Mouse (Mus musculus) mouse trophoblast stem cell (cell line): ENCODE measurements around the gene Adck2.

Source experiments
- in situ Hi-C, 2 experiments: fragments of 300-500 bp; cut with MseI, MboI; formaldehyde crosslinking; loops; 2 replicates in 1 of 2; 3 replicates in 1 of 2; pipeline ENCODE4 v1.15.1; 2025

The Adck2 gene

GRCm38 (mm10) chr6:39611296-39611695 is 37.6 kb downstream of the Adck2 start:
- in situ Hi-C loops: loop anchor here in 1 of 2 experiments (25.0 kb wide), 1 partner anchor 176 kb away; no protein-coding TSS in a partner anchor
